Mouse (Mus musculus) spleen, postnatal 36 days (tissue): ENCODE measurements around the gene Olfr247.
"Not testable (repeated sequence)": the region's sequence is repeated elsewhere in the genome, so short reads cannot be mapped to it uniquely, and the experiment has no call there.

Experiments
- DNase-seq, 2 experiments: peaks; one replicate each; pipeline ENCODE4 v3.0.0; 2022; ENCODE audit warnings: low spot score in 2 of 2, mixed read lengths in 1 of 2

Olfr247 gene

GRCm38 (mm10) chr10:129976040-129976439, at the start of gene Olfr247:
Gene Olfr247 (minus strand): TSS chr10:129976140.
- DNase-seq = not testable (repeated sequence)

- DNase-seq = no peak
Observed at GRCm38 (mm10) chr10:130012321-130012720, 36.4 kb upstream of the Olfr247 start, which contains the start of gene Olfr820. Gene Olfr820 (plus strand): TSS chr10:130012621.

DNA sequence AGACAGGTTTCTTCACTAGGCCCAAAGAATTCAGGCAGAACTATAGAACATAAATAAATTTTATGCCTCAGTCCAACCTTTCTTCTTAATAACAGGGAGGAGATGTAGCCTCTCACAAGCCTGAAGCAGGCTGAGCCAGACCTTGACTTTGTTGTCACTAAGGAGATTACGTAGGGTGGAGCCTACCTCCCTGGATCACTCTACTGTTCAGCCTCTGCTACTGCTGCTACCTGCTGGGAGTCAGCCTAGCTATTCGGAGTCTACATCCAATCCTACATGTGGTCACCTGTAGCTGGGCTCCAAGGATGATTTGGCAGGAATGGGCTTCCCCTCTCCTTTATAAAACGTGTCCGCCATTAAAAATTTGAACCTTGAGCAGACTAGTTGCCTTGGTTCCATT, 29.4 kb upstream of the Olfr247 start:
- not testable (repeated sequence) for DNase-seq

DNA sequence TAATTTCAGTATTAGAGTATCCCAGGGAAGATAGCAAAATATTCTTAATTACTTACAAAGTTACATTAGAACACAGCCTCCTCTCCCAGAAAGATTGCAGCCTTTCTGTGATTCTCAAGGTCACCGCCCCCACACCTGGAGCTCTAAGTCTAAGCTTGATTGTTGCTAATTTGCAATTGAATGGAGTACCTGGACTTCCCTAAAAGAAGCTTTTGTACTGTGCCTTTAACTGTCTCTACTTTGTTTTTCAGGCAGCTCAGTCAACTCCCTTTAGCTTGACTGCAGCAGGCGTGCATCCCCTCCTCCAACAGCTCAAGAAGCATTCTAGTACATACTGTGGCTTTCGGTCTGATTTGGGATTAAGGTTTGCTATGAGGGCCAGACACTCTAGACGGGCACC, 28.2 kb upstream of the Olfr247 start:
- not testable (repeated sequence) for DNase-seq

DNA sequence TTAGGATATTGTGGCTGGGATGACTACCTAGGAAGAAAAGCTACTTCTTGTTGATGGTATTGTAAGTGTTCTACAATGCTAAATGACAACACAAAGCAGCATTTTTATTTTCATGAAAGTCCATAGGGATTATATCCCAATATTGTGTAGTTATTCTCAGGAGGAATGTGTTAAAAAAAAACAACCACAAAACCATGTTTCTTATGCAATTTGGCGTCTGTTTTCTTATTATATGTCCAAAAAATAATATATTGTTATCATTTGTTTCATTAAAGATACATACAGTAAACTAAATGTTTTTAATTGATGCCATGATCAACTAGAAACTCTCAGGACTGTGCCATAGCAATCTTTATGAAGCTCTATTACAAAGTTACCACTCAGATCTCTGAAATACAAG, 9.0 kb upstream of the Olfr247 start, which contains the start of gene Gm10310:
TSS of gene Gm10310 (minus strand) at position 101 of the 400 bp plus-strand sequence.
- not testable (repeated sequence) for DNase-seq

DNA sequence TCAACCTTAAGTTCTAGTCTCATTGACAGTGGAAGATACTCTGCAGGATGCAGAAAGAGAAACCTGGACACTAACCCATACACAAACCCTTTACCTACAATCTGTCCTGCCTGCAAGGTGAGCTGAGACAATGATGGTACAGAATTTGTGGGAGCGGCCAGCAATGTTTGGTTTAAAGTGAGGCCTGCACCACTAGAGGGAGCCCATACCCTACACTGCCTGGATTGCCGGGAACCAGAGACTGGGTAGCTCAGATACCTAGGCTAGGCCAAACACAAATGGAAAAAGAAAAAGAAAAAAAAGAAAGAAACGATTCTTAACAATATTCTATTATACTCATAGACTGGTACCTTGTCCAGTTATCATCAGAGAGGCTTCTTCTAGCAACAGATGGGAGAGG, 5.9 kb upstream of the Olfr247 start:
- not testable (repeated sequence) for DNase-seq

- DNase-seq = not testable (repeated sequence)
Observed at GRCm38 (mm10) chr10:129972994-129973393, 2.9 kb downstream of the Olfr247 start.

DNA sequence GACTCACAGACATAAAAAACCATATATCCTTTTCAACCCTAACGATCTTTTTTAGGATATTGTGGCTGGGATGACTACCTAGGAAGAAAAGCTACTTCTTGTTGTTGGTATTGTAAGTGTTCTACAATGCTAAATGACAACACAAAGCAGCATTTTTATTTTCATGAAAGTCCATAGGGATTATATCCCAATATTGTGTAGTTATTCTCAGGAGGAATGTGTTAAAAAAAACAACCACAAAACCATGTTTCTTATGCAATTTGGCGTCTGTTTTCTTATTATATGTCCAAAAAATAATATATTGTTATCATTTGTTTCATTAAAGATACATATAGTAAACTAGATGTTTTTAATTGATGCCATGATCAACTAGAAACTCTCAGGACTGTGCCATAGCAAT, 8.8 kb downstream of the Olfr247 start, which contains the start of gene Olfr819:
TSS of gene Olfr819 (minus strand) at position 101 of the 400 bp plus-strand sequence.
- DNase-seq = not testable (repeated sequence)

GRCm38 (mm10) chr10:129966232-129966631, 9.7 kb downstream of the Olfr247 start:
- not testable (repeated sequence) for DNase-seq

GRCm38 (mm10) chr10:129949000-129949399, 26.9 kb downstream of the Olfr247 start, which contains the start of gene Olfr818:
Gene Olfr818 (minus strand): TSS chr10:129949100.
- DNase-seq = no peak
